Mouse (Mus musculus): Measurements from ENCODE around the gene Mob4.

- no peak for TF ChIP-seq CTCF (conservative IDR thresholded peaks at IDR 0.05; ENCODE audit: low read length)
- TF ChIP-seq NANOG (IDR thresholded peaks at IDR 0.05; ENCODE audit: borderline replicate concordance, low read length): no peak
These were observed 64.0 kb downstream of the Mob4 start for GRCm38 (mm10) chr1:55195021-55195420.

All from E14TG2a.4 (cell line).